Mouse (Mus musculus): ENCODE measurements at regions not wholly inside any gene's neighbourhood (a gene's known extent, or its start where the extent isn't known, plus 50 kb on each side); places are given as distances from the start of the nearest gene placed in this dataset.

GRCm38 (mm10) chr10:21776762-21777080 lies 105.3 kb upstream of the Sgk1 start:
- no peak overlapping the region for H3K4me3 ChIP-seq (ENCODE audit: inconsistent target)
- H3K36me3 ChIP-seq (ENCODE audit: inconsistent target), result no peaks in the 10 kb centered on the region
- H3K27ac ChIP-seq, result no peak overlapping the region
- H3K79me2 ChIP-seq (ENCODE audit: inconsistent target), result no peaks in the 10 kb centered on the region
- 69% methylated on average over 7 of the region's 8 CpGs for WGBS (ENCODE audit: missing documents)

- Histone ChIP-seq H3K79me2 (ENCODE audit: inconsistent target) (no peaks in the 10 kb centered on the region), H3K4me3 (ENCODE audit: inconsistent target) (no peak overlapping the region), H3K36me3 (ENCODE audit: inconsistent target) (no peaks in the 10 kb centered on the region), H3K27ac (no peak overlapping the region)
- 50% methylated on average over 3 of the region's 3 CpGs for WGBS (ENCODE audit: missing documents)
Observed at GRCm38 (mm10) chr10:21777103-21777502, 104.9 kb upstream of the Sgk1 start.

- Histone ChIP-seq H3K4me3 (ENCODE audit: inconsistent target) (no peak overlapping the region), H3K27ac (no peak overlapping the region), H3K79me2 (ENCODE audit: inconsistent target) (no peaks in the 10 kb centered on the region), H3K36me3 (ENCODE audit: inconsistent target) (no peaks in the 10 kb centered on the region)
- 92% methylated on average over 7 of the region's 7 CpGs for WGBS (ENCODE audit: missing documents)
Observed at GRCm38 (mm10) chr10:21783478-21783877, 98.5 kb upstream of the Sgk1 start.

GRCm38 (mm10) chr10:21785110-21785509 lies 96.9 kb upstream of the Sgk1 start:
- 96% methylated on average over 4 of the region's 4 CpGs for WGBS (ENCODE audit: missing documents)
- H3K79me2 ChIP-seq (ENCODE audit: inconsistent target), result no peaks in the 10 kb centered on the region
- H3K4me3 ChIP-seq (ENCODE audit: inconsistent target), result no peak overlapping the region
- H3K27ac ChIP-seq, result no peak overlapping the region
- no peaks in the 10 kb centered on the region for H3K36me3 ChIP-seq (ENCODE audit: inconsistent target)

- Histone ChIP-seq H3K4me3 (ENCODE audit: inconsistent target) (no peak overlapping the region), H3K27ac (no peak overlapping the region), H3K36me3 (ENCODE audit: inconsistent target) (no peaks in the 10 kb centered on the region), H3K79me2 (ENCODE audit: inconsistent target) (no peaks in the 10 kb centered on the region)
- WGBS (ENCODE audit: missing documents), result 91% methylated on average over 5 of the region's 5 CpGs
Observed at GRCm38 (mm10) chr10:21785785-21786184, 96.2 kb upstream of the Sgk1 start.

GRCm38 (mm10) chr10:21789847-21790530 lies 92.0 kb upstream of the Sgk1 start:
- no peaks in the 10 kb centered on the region for H3K79me2 ChIP-seq (ENCODE audit: inconsistent target)
- WGBS (ENCODE audit: missing documents), result 79% methylated on average over 17 of the region's 17 CpGs
- H3K36me3 ChIP-seq (ENCODE audit: inconsistent target), result no peaks in the 10 kb centered on the region
- H3K4me3 ChIP-seq (ENCODE audit: inconsistent target), result no peak overlapping the region
- H3K27ac ChIP-seq, result no peak overlapping the region

GRCm38 (mm10) chr10:21790991-21791390 lies 91.0 kb upstream of the Sgk1 start:
- WGBS (ENCODE audit: missing documents), result 40% methylated on average over 3 of the region's 3 CpGs
- H3K27ac ChIP-seq, result no peak overlapping the region
- H3K79me2 ChIP-seq (ENCODE audit: inconsistent target), result no peaks in the 10 kb centered on the region
- H3K4me3 ChIP-seq (ENCODE audit: inconsistent target), result no peak overlapping the region
- no peaks in the 10 kb centered on the region for H3K36me3 ChIP-seq (ENCODE audit: inconsistent target)

- Histone ChIP-seq H3K27ac (no peak overlapping the region), H3K4me3 (ENCODE audit: inconsistent target) (no peak overlapping the region), H3K36me3 (ENCODE audit: inconsistent target) (no peaks in the 10 kb centered on the region), H3K79me2 (ENCODE audit: inconsistent target) (no peaks in the 10 kb centered on the region)
- WGBS (ENCODE audit: missing documents), result 89% methylated on average over 10 of the region's 10 CpGs
Observed at GRCm38 (mm10) chr10:21792431-21792830, 89.6 kb upstream of the Sgk1 start.

GRCm38 (mm10) chr10:21793641-21794040 lies 88.3 kb upstream of the Sgk1 start:
- H3K36me3 ChIP-seq (ENCODE audit: inconsistent target), result no peaks in the 10 kb centered on the region
- H3K27ac ChIP-seq, result no peak overlapping the region
- H3K4me3 ChIP-seq (ENCODE audit: inconsistent target), result no peak overlapping the region
- 93% methylated on average over 11 of the region's 11 CpGs for WGBS (ENCODE audit: missing documents)
- no peaks in the 10 kb centered on the region for H3K79me2 ChIP-seq (ENCODE audit: inconsistent target)

- Histone ChIP-seq H3K79me2 (ENCODE audit: inconsistent target) (no peaks in the 10 kb centered on the region), H3K36me3 (ENCODE audit: inconsistent target) (no peaks in the 10 kb centered on the region), H3K27ac (no peak overlapping the region), H3K4me3 (ENCODE audit: inconsistent target) (no peak overlapping the region)
- 86% methylated on average over 4 of the region's 4 CpGs for WGBS (ENCODE audit: missing documents)
Observed at GRCm38 (mm10) chr10:21796386-21796785, 85.6 kb upstream of the Sgk1 start.

- no peaks in the 10 kb centered on the region for H3K79me2 ChIP-seq (ENCODE audit: inconsistent target)
- 82% methylated on average over 6 of the region's 6 CpGs for WGBS (ENCODE audit: missing documents)
- H3K27ac ChIP-seq, result no peak overlapping the region
- H3K4me3 ChIP-seq (ENCODE audit: inconsistent target), result no peak overlapping the region
- H3K36me3 ChIP-seq (ENCODE audit: inconsistent target), result no peaks in the 10 kb centered on the region
Observed at GRCm38 (mm10) chr10:21798103-21798502, 83.9 kb upstream of the Sgk1 start.

- 90% methylated on average over 5 of the region's 5 CpGs for WGBS (ENCODE audit: missing documents)
- no peak overlapping the region for H3K4me3 ChIP-seq (ENCODE audit: inconsistent target)
- H3K27ac ChIP-seq, result no peak overlapping the region
- H3K79me2 ChIP-seq (ENCODE audit: inconsistent target), result no peaks in the 10 kb centered on the region
- H3K36me3 ChIP-seq (ENCODE audit: inconsistent target), result no peaks in the 10 kb centered on the region
Observed at GRCm38 (mm10) chr10:21801556-21801955, 80.4 kb upstream of the Sgk1 start.

GRCm38 (mm10) chr10:21803184-21803583 lies 78.8 kb upstream of the Sgk1 start:
- H3K36me3 ChIP-seq (ENCODE audit: inconsistent target), result no peaks in the 10 kb centered on the region
- H3K79me2 ChIP-seq (ENCODE audit: inconsistent target), result no peaks in the 10 kb centered on the region
- no peak overlapping the region for H3K4me3 ChIP-seq (ENCODE audit: inconsistent target)
- H3K27ac ChIP-seq, result no peak overlapping the region

GRCm38 (mm10) chr10:21804761-21805160 lies 77.2 kb upstream of the Sgk1 start:
- Histone ChIP-seq H3K79me2 (ENCODE audit: inconsistent target) (no peaks in the 10 kb centered on the region), H3K27ac (no peak overlapping the region), H3K36me3 (ENCODE audit: inconsistent target) (no peaks in the 10 kb centered on the region), H3K4me3 (ENCODE audit: inconsistent target) (no peak overlapping the region)
- 100% methylated on average over 2 of the region's 2 CpGs for WGBS (ENCODE audit: missing documents)

GRCm38 (mm10) chr10:21805606-21806005 lies 76.4 kb upstream of the Sgk1 start:
- Histone ChIP-seq H3K27ac (no peak overlapping the region), H3K36me3 (ENCODE audit: inconsistent target) (no peaks in the 10 kb centered on the region), H3K4me3 (ENCODE audit: inconsistent target) (no peak overlapping the region), H3K79me2 (ENCODE audit: inconsistent target) (no peaks in the 10 kb centered on the region)
- 82% methylated on average over 6 of the region's 6 CpGs for WGBS (ENCODE audit: missing documents)

GRCm38 (mm10) chr10:21806716-21807115 lies 75.3 kb upstream of the Sgk1 start:
- WGBS (ENCODE audit: missing documents), result 90% methylated on average over 4 of the region's 4 CpGs
- Histone ChIP-seq H3K4me3 (ENCODE audit: inconsistent target) (no peak overlapping the region), H3K27ac (no peak overlapping the region), H3K36me3 (ENCODE audit: inconsistent target) (no peaks in the 10 kb centered on the region), H3K79me2 (ENCODE audit: inconsistent target) (no peaks in the 10 kb centered on the region)

Measured in macrophage (primary cell).